Mouse (Mus musculus): ENCODE measurements around the gene Ccr6. TPM values are rescaled to one million over a fixed set of nuclear protein-coding genes. Genes with fewer than 3 reads are reported as not detected.

The Ccr6 gene
- not detected in 2 replicates for total RNA-seq (2023)

DNA sequence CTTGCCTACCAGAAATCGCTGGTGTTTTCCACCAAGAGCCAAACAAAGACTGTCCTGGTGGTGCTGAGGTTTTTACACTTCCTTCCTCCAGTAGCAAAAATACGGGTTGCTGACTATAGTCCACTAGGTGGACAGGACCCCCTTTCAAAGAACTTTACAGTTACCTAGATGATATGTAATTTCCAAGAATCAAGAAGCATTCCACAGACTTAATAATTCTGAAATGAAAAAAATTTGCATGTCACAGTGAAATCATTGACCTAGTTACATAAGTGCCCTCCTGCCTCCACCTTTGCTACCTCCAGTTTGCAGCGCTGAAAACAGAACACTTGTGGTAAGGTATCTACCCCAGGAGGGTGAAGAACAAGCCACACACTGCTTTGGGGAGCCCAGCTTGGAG lies at the start of gene Ccr6:
TSS of gene Ccr6 (plus strand) at position 301 of the 400 bp plus-strand sequence.

DNA sequence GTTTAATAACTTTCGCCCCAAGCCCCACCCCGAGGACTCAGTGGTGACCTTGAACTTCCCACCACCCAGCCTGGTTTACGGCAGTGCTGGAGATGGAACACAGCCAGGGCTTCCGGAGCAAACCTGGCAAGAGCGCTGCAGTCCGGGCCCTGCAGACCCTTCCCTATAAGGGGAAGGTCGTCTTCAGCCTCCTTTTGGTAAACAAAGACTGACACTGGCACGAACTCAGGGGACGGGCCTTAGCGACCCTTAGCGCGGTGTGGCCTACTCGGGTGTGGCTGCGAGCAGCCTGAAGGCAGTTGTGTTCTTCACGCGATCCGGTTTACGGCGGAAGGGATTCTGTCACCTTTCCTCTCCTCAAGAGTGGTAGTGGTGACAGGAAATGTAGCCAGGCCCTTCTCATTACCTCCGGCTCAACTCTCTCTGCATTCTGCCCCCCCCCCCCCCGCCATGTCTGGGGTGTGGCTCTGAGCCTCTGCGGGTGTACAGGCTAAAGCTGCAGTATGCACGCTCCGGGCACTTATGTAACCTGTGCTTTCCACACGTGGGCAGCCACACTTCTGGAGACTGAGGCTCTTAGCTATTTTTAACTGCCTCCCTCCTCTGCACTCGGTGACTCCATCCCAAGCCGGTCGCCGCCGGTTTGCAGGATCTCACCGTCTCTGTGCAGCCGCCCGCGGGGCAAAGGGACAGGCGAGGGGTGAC lies 47.1 kb downstream of the Ccr6 start, which contains the start of gene Mpc1:
TSS of gene Mpc1 (plus strand) at position 84 of the 705 bp plus-strand sequence.

Other genes starting within 250 kb of the Ccr6 start
- 0.32 and 0.38 TPM in 2 replicates for gene Gm49673, start 88.3 kb upstream of the Ccr6 start, total RNA-seq (2023)
- gene Rnaset2a, start 87.9 kb upstream of the Ccr6 start, total RNA-seq (2023): 24.0 and 30.5 TPM in 2 replicates
- 16.8 and 24.5 TPM in 2 replicates for gene Fgfr1op, start 70.5 kb upstream of the Ccr6 start, total RNA-seq (2023)
- gene Mpc1, start 46.9 kb downstream of the Ccr6 start, total RNA-seq (2023): 65.4 and 68.7 TPM in 2 replicates
- 94.6 and 108 TPM in 2 replicates for gene Sft2d1, start 75.1 kb downstream of the Ccr6 start, total RNA-seq (2023)
- gene Prr18, start 101.4 kb downstream of the Ccr6 start, total RNA-seq (2023): 0.43 TPM in 1 of 2 replicates, not detected in the other
- gene T2, start 119.9 kb downstream of the Ccr6 start, total RNA-seq (2023): not detected in 2 replicates
- gene T, start 198.4 kb downstream of the Ccr6 start, total RNA-seq (2023): not detected in 2 replicates